Mouse (Mus musculus): ENCODE measurements at regions not wholly inside any gene's neighbourhood (a gene's known extent, or its start where the extent isn't known, plus 50 kb on each side); places are given as distances from the start of the nearest gene placed in this dataset.

DNA sequence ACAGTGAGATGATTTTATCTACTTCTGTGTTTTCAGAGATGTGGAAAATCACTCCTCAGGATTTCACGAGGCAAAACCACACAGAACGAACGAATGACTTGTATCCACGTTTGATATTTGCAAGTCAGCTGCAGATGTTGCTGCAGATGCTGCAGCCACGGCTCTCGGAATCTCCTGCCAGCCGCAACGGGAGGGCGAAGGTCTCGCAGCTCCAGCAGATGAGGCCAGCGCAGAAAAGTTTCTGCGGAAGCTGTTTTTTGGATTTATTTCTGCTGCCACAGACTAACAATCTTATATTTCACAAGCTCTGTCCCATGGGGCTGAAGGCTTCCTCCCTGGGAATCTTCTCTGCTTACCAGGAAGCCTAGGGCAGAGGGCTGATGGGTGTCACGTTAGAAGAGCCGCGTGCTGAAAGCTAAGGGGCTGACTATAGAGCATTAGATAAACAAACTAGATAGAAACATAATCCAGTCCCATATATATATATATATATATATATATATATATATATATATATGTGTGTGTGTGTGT is 61.5 kb upstream of the Igfbp7 start:
- no peaks in the 10 kb centered on the region for H3K9me3 ChIP-seq (ENCODE audit: control insufficient read depth, low read length)
- H3K27ac ChIP-seq (ENCODE audit: low read depth, low read length) = no peak overlapping the region
- no peaks in the 10 kb centered on the region for H3K4me1 ChIP-seq (replicated peaks; ENCODE audit: control insufficient read depth, insufficient read depth, low read length)
- H3K9ac ChIP-seq (ENCODE audit: low read depth, low read length) = no peak overlapping the region
- no peaks in the 10 kb centered on the region for H3K27me3 ChIP-seq (replicated peaks; ENCODE audit: control insufficient read depth, insufficient read depth, low read length)
- no peaks in the 10 kb centered on the region for H3K36me3 ChIP-seq (ENCODE audit: control insufficient read depth, insufficient read depth, low read length)
- no peak overlapping the region for H3K4me3 ChIP-seq (ENCODE audit: low read depth, low read length)
- DNase-seq (ENCODE audit: low spot score) (no peak), ATAC-seq (replicated peaks; ENCODE audit: low FRiP score) (no peak)
- H3K4me2 ChIP-seq = no peak overlapping the region
- 84% methylated on average over 15 of the region's 15 CpGs for WGBS

GRCm38 (mm10) chr5:77468467-77468866 is 60.6 kb upstream of the Igfbp7 start:
- H3K9ac ChIP-seq (ENCODE audit: low read depth, low read length) = no peak overlapping the region
- WGBS = 56% methylated on average over 15 of the region's 15 CpGs
- no peaks in the 10 kb centered on the region for H3K27me3 ChIP-seq (replicated peaks; ENCODE audit: control insufficient read depth, insufficient read depth, low read length)
- DNase-seq (ENCODE audit: low spot score) (peak; percentile 56), ATAC-seq (replicated peaks; ENCODE audit: low FRiP score) (no peak)
- no peaks in the 10 kb centered on the region for H3K4me1 ChIP-seq (replicated peaks; ENCODE audit: control insufficient read depth, insufficient read depth, low read length)
- H3K36me3 ChIP-seq (ENCODE audit: control insufficient read depth, insufficient read depth, low read length) = no peaks in the 10 kb centered on the region
- no peak overlapping the region for H3K4me3 ChIP-seq (ENCODE audit: low read depth, low read length)
- no peaks in the 10 kb centered on the region for H3K9me3 ChIP-seq (ENCODE audit: control insufficient read depth, low read length)
- H3K27ac ChIP-seq (ENCODE audit: low read depth, low read length) = no peak overlapping the region
- no peak overlapping the region for H3K4me2 ChIP-seq

- Histone ChIP-seq H3K27me3 (replicated peaks; ENCODE audit: control insufficient read depth, insufficient read depth, low read length) (no peaks in the 10 kb centered on the region), H3K4me1 (replicated peaks; ENCODE audit: control insufficient read depth, insufficient read depth, low read length) (no peaks in the 10 kb centered on the region), H3K27ac (ENCODE audit: low read depth, low read length) (no peak overlapping the region), H3K4me3 (ENCODE audit: low read depth, low read length) (no peak overlapping the region), H3K9me3 (ENCODE audit: control insufficient read depth, low read length) (no peaks in the 10 kb centered on the region), H3K4me2 (no peak overlapping the region), H3K9ac (ENCODE audit: low read depth, low read length) (no peak overlapping the region), H3K36me3 (ENCODE audit: control insufficient read depth, insufficient read depth, low read length) (no peaks in the 10 kb centered on the region)
- 56% methylated on average over 19 of the region's 19 CpGs for WGBS
- peak; percentile 44 for DNase-seq (ENCODE audit: low spot score)
- ATAC-seq (replicated peaks; ENCODE audit: low FRiP score) = peak; percentile 45; the same call in 1 of the 2 replicates
These were observed 57.2 kb upstream of the Igfbp7 start for GRCm38 (mm10) chr5:77464851-77465548.

DNA sequence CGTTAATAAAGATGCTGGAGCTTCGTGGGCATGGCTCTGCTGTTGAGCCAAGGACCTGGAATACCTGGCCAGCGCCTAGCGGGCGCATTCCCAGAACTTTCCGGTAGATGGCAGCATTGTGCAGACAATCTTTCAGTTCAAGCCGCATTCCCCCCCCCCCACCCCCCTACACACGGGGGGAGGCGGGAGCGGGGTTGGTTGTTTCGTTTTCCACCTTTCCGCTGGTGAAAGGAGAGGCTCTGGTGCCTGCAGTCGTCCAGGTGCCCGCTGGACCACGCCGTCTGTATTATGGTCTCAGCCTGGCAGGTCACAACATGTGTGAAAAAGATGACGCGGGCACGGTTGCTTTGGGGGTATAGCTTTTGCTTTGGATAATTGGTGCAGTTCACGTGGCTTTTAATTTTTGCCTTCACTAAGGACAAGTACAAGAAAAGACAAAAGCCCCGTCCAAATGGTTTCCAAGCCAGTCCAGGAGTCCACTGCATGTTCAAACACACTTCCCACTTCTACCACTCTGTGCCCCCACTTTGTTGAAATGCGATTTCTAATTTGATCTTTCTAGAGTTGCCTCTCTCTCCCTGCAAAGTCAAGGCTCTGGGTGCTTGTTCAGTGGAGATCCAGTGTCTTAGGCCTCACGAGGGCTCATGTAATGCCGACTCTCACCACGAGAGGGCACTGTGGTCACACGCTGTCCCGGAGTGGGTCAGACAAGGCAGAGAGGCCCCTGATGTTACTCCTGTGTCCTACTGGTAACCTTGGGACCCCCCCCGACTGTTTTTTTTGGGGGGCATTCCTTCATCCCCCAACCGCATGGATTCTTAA is 52.3 kb upstream of the Igfbp7 start:
- Histone ChIP-seq H3K4me2 (peak overlapping the region; percentile 60), H3K27ac (ENCODE audit: low read depth, low read length) (no peak overlapping the region), H3K4me1 (replicated peaks; ENCODE audit: control insufficient read depth, insufficient read depth, low read length) (no peaks in the 10 kb centered on the region), H3K9ac (ENCODE audit: low read depth, low read length) (peak overlapping the region; percentile 47; the same call in 1 of the 2 replicates), H3K9me3 (ENCODE audit: control insufficient read depth, low read length) (no peaks in the 10 kb centered on the region), H3K27me3 (replicated peaks; ENCODE audit: control insufficient read depth, insufficient read depth, low read length) (no peaks in the 10 kb centered on the region), H3K4me3 (ENCODE audit: low read depth, low read length) (peak overlapping the region; percentile 48), H3K36me3 (ENCODE audit: control insufficient read depth, insufficient read depth, low read length) (no peaks in the 10 kb centered on the region)
- DNase-seq (ENCODE audit: low spot score) (peak; percentile 92), ATAC-seq (replicated peaks; ENCODE audit: low FRiP score) (peak; percentile 82)
- 1% methylated on average over 29 of the region's 29 CpGs for WGBS

All from liver, embryonic 11.5 days (tissue).